Mouse (Mus musculus): ENCODE measurements around the gene Myl9.

DNA sequence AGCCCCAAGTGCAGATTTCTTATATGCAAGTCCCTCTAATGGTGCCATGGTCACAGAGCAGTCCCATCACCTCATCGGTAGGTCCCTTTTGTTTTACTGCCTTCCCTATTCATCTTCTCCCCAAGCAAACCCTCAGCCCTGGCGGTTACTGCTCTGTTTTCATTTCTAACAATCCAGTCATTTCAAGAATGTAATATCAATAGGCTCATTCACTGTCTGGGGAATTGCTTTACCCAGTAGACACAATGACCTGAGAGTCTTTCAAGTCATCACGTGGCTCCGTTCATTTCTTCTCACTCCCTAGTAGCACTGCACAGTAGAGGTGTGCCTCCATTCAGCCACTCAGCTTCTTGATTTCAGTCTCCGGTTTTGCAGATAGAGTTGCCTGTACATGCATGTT is 30.8 kb upstream of the Myl9 start:
- TF ChIP-seq CTCF (IDR thresholded peaks at IDR 0.05 in 2 of 3, conservative IDR thresholded peaks at IDR 0.05 in 1 of 3; ENCODE audit: control insufficient read depth in 1 of 3, insufficient read depth in 1 of 3, low read depth in 2 of 3, low read length in 3 of 3, poor library complexity in 1 of 3, severe bottlenecking in 1 of 3) (no peak), CHD1 (IDR thresholded peaks at IDR 0.05; ENCODE audit: low read depth, low read length) (no peak), NRF1 (IDR thresholded peaks at IDR 0.05; ENCODE audit: insufficient read depth, low read depth, low read length, poor library complexity, severe bottlenecking) (no peak)
